Mouse (Mus musculus) kidney, adult 2 months (tissue): Measurements from ENCODE around the gene Dedd2.

Experiments
- CTCF ChIP-seq: fragments of 200-500 bp; conservative IDR thresholded peaks from 2 replicates; pipeline ENCODE4 v1.5.1; 2011; ENCODE audit warnings: low read depth, mild to moderate bottlenecking, control low read depth, low read length, moderate library complexity, mixed read lengths; ENCODE audit not compliant: insufficient read depth, insufficient read length
- POLR2A ChIP-seq: fragments of 200-500 bp; IDR thresholded peaks from one replicate; pipeline ENCODE4 v1.6.1; 2011; ENCODE audit warnings: low read depth, low read length, control low read depth

DNA sequence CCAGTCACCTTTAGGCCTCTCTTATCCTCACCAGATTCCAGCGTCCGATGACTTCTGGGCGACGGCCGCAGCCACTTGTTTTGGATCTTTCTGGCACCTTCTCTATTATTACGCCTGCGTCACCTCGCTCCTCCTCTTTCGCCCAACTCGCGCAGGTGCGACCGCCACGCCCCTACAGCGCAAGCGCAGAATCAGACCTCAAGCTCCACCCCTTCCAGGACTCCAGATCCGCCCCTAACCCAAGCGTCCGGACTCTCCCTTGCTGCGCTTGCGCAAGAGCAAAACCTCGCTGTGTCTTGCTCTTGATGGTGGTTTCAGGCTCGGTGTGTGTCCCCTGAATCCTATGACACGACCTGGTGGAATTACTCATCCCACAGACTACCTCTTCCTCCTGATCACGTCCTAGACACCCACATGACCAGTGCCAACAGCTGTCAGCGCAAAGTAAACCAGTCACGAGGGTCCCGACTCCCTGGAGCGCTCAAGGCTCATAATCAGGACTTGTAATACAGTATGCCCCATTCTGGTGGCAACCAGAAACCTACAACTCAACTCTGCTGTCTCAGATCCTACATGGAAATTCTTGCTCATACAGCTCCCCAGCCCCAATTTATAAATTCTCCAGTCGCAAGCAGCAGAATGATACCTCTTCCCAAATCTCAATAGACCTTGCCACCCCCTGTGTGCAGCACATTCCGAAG lies 509 bp downstream of the Dedd2 start:
- TF ChIP-seq CTCF (no peak), POLR2A (peak; percentile 86)
